In genomic region chr13:23757211-23757773, GRCm38 (mm10) we compare ENCODE assay signal across 8 mouse cellular contexts. TPM values are rescaled to one million over a fixed set of nuclear protein-coding genes. Genes with fewer than 3 reads are reported as not detected.
DNase-seq lines count a peak whose midpoint lies in the region; ATAC-seq and TF ChIP-seq lines count a peak whose summit lies in the region.

No protein-coding gene starts in this region.

- peak overlapping the region; percentile 67 for H3K4me2 ChIP-seq in intestine, embryonic 16.5 days (ENCODE audit: low read depth, low read length)
- peak overlapping the region; percentile 75 for H3K4me2 ChIP-seq in myocyte (ENCODE audit: low read depth)

- no peaks in the 10 kb centered on the region for H3K9me3 ChIP-seq in intestine, embryonic 16.5 days (ENCODE audit: control insufficient read depth, low read length)

- H3K27ac ChIP-seq in intestine, embryonic 16.5 days (ENCODE audit: low read length) = peak overlapping the region; percentile 92

- no peaks in the 10 kb centered on the region for H3K27me3 ChIP-seq in intestine, embryonic 16.5 days (replicated peaks; ENCODE audit: control insufficient read depth, insufficient read depth, low read length)
- H3K27me3 ChIP-seq in myocyte (ENCODE audit: control insufficient read depth, insufficient read depth, insufficient read length) = no peaks in the 10 kb centered on the region

- peak overlapping the region; percentile 68 for H3K9ac ChIP-seq in intestine, embryonic 16.5 days (ENCODE audit: low read depth, low read length)

- peak; percentile 69 for TF ChIP-seq POLR2A in myocyte (IDR thresholded peaks at IDR 0.05; ENCODE audit: insufficient read length, low read depth)

- H3K79me2 ChIP-seq in myocyte (ENCODE audit: control insufficient read depth, insufficient read depth) = no peaks in the 10 kb centered on the region

- DNase-seq in CD4-positive, CD25-positive, alpha-beta regulatory T cell, adult 2 months (ENCODE audit: low read depth, low spot score) = peak; percentile 47
- DNase-seq in thymus, postnatal 4 days = peak; percentile 46
- no peak for DNase-seq in thymus, postnatal 36 days
- DNase-seq in adrenal gland, postnatal 4 days (ENCODE audit: low spot score in 2 of 2) = no peak
- no peak for DNase-seq in layer of hippocampus, postnatal 25 days (ENCODE audit: extremely low spot score in 1 of 2, low spot score in 1 of 2)

- H3K4me1 ChIP-seq in intestine, embryonic 16.5 days (ENCODE audit: control insufficient read depth, insufficient read depth, low read length) = 0 out of 2 replicates have a peak, but pooled peaks cover 12% of the 10 kb centered on the region

- peak overlapping the region; percentile 46 for H3K4me3 ChIP-seq in intestine, embryonic 16.5 days (ENCODE audit: low read length)
- no peak overlapping the region for H3K4me3 ChIP-seq in myocyte

- no peak for ATAC-seq in CD4-positive, CD25-positive, alpha-beta regulatory T cell, adult 4 months
- ATAC-seq in intestine, embryonic 16.5 days = peak; percentile 6; the same call in 1 of the 2 replicates

- under 1% methylated on average over 18 of the region's 23 CpGs for WGBS in intestine, embryonic 16.5 days

- H3K36me3 ChIP-seq in intestine, embryonic 16.5 days (ENCODE audit: control insufficient read depth, insufficient read depth, low read length) = no peaks in the 10 kb centered on the region
- H3K36me3 ChIP-seq in myocyte (ENCODE audit: control insufficient read depth, insufficient read depth) = no peaks in the 10 kb centered on the region

- no peak overlapping the region for H3ac ChIP-seq in myocyte (ENCODE audit: control insufficient read depth, insufficient read length)

TF ChIP-seq in myocyte, 11 proteins besides CTCF, POLR2A, EP300 and RAD21:
- peak; percentile 90 for TF ChIP-seq POLR2AphosphoS2 (IDR thresholded peaks at IDR 0.05; ENCODE audit: insufficient read length, low read depth)
- no peak for TF ChIP-seq E2F4 (IDR thresholded peaks at IDR 0.05; ENCODE audit: insufficient read depth)
- TF ChIP-seq MYOG (IDR thresholded peaks at IDR 0.05; ENCODE audit: control insufficient read depth in 1 of 3, insufficient read depth in 1 of 3, insufficient read length in 2 of 3, low read depth in 2 of 3) = no peak
- TF ChIP-seq TCF3 (IDR thresholded peaks at IDR 0.05; ENCODE audit: insufficient read length, low read depth) = no peak
- no peak for TF ChIP-seq CEBPB (IDR thresholded peaks at IDR 0.05; ENCODE audit: insufficient read depth, poor library complexity, severe bottlenecking)
- no peak for TF ChIP-seq SRF (IDR thresholded peaks at IDR 0.05; ENCODE audit: control insufficient read depth, insufficient read length, low read depth)
- no peak for TF ChIP-seq MYOD1 (IDR thresholded peaks at IDR 0.05; ENCODE audit: control insufficient read depth in 1 of 3, insufficient read length in 2 of 3, low read depth in 2 of 3)
TF ChIP-seq in myocyte: peak in this region for 1.

RNA-seq across cellular contexts. Expression of gene Hist1h4b, which starts 0.5 kb away (rescaled TPM):
- 1 to 10 TPM in 1 of 2 experiments, not detected in 1; 5.4 TPM for polyA plus RNA-seq in CD4-positive, CD25-positive, alpha-beta regulatory T cell, adult 4 months (2017; shearing (Covaris generic))
- 1.4 and 2.1 TPM in 2 replicates for polyA plus RNA-seq in intestine, embryonic 16.5 days (2015; fragmentation: Nextera tagmentation; extraction: Ambion mirVana)
- polyA plus RNA-seq in myocyte (2012; fragmentation: generic; extraction: Trizol) = 5.5 TPM
- total RNA-seq in adrenal gland, postnatal 4 days (2021) = 100 to 1,000 TPM; 436 to 510 TPM
- total RNA-seq in layer of hippocampus, postnatal 25 days (2021) = 10 to 100 TPM; 71.8 to 80.9 TPM

RNA-seq across cellular contexts. Expression of gene Hist1h4a, which starts 3.7 kb away (rescaled TPM):
- polyA plus RNA-seq in CD4-positive, CD25-positive, alpha-beta regulatory T cell, adult 4 months (2017; shearing (Covaris generic)) = not detected
- 0.60 TPM in 1 of 2 replicates, not detected in the other for polyA plus RNA-seq in intestine, embryonic 16.5 days (2015; fragmentation: Nextera tagmentation; extraction: Ambion mirVana)
- polyA plus RNA-seq in myocyte (2012; fragmentation: generic; extraction: Trizol) = 4.2 TPM
- total RNA-seq in adrenal gland, postnatal 4 days (2021) = 100 to 1,000 TPM; 348 to 415 TPM
- total RNA-seq in layer of hippocampus, postnatal 25 days (2021) = 10 to 100 TPM; 42.9 to 58.9 TPM

RNA-seq across cellular contexts. Expression of gene Hist1h3a, which starts 4.9 kb away (rescaled TPM):
- 1 to 10 TPM in 1 of 2 experiments, not detected in 1; 1.8 TPM for polyA plus RNA-seq in CD4-positive, CD25-positive, alpha-beta regulatory T cell, adult 4 months (2017; shearing (Covaris generic))
- polyA plus RNA-seq in intestine, embryonic 16.5 days (2015; fragmentation: Nextera tagmentation; extraction: Ambion mirVana) = 3.1 and 4.2 TPM in 2 replicates
- 1.3 TPM for polyA plus RNA-seq in myocyte (2012; fragmentation: generic; extraction: Trizol)
- total RNA-seq in adrenal gland, postnatal 4 days (2021) = 100 to 1,000 TPM; 459 to 527 TPM
- 10 to 100 TPM; 30.8 to 53.8 TPM for total RNA-seq in layer of hippocampus, postnatal 25 days (2021)

RNA-seq across cellular contexts. Expression of gene Hist1h3b, which starts 5.2 kb away (rescaled TPM):
- polyA plus RNA-seq in CD4-positive, CD25-positive, alpha-beta regulatory T cell, adult 4 months (2017; shearing (Covaris generic)) = not detected
- polyA plus RNA-seq in intestine, embryonic 16.5 days (2015; fragmentation: Nextera tagmentation; extraction: Ambion mirVana) = 4.7 and 7.4 TPM in 2 replicates
- polyA plus RNA-seq in myocyte (2012; fragmentation: generic; extraction: Trizol) = 1.3 TPM
- 100 to 1,000 TPM; 526 to 670 TPM for total RNA-seq in adrenal gland, postnatal 4 days (2021)
- 10 to 100 TPM; 12.3 to 22.8 TPM for total RNA-seq in layer of hippocampus, postnatal 25 days (2021)

RNA-seq across cellular contexts. Expression of gene Hist1h1a, which starts 6.2 kb away (rescaled TPM):
- 1 to 10 TPM; 2.6 to 3.4 TPM for polyA plus RNA-seq in CD4-positive, CD25-positive, alpha-beta regulatory T cell, adult 4 months (2017; shearing (Covaris generic))
- 0.38 and 0.99 TPM in 2 replicates for polyA plus RNA-seq in intestine, embryonic 16.5 days (2015; fragmentation: Nextera tagmentation; extraction: Ambion mirVana)
- polyA plus RNA-seq in myocyte (2012; fragmentation: generic; extraction: Trizol) = 0.98 TPM
- 100 to 1,000 TPM; 405 to 481 TPM for total RNA-seq in adrenal gland, postnatal 4 days (2021)
- 10 to 100 TPM; 15.6 to 24.5 TPM for total RNA-seq in layer of hippocampus, postnatal 25 days (2021)

Comparison
In these comparisons a context has a peak if more than half of its experiments do, and no peak if none do; other contexts are left out.
1. DNase-seq: peak in CD4-positive, CD25-positive, alpha-beta regulatory T cell, adult 2 months (single experiment) and thymus, postnatal 4 days (single experiment); none in thymus, postnatal 36 days (0 of 2), adrenal gland, postnatal 4 days (0 of 2) and layer of hippocampus, postnatal 25 days (0 of 2).